Mouse (Mus musculus) adrenal gland, adult 8-10 months (tissue): ENCODE data around the gene Flii. TPM values are rescaled to one million over a fixed set of nuclear protein-coding genes. Genes with fewer than 3 reads are reported as not detected.

Experiments
- DNase-seq: peaks from one replicate; pipeline ENCODE4 v3.0.0; 2022
- total RNA-seq, 4 experiments: library from RNA; stranded (reverse); gene quantifications; 2 replicates each; pipeline ENCODE4 v1.2.4; 2022

Flii gene
- 100 to 1,000 TPM; 162 to 185 (median 177) TPM for total RNA-seq

DNA sequence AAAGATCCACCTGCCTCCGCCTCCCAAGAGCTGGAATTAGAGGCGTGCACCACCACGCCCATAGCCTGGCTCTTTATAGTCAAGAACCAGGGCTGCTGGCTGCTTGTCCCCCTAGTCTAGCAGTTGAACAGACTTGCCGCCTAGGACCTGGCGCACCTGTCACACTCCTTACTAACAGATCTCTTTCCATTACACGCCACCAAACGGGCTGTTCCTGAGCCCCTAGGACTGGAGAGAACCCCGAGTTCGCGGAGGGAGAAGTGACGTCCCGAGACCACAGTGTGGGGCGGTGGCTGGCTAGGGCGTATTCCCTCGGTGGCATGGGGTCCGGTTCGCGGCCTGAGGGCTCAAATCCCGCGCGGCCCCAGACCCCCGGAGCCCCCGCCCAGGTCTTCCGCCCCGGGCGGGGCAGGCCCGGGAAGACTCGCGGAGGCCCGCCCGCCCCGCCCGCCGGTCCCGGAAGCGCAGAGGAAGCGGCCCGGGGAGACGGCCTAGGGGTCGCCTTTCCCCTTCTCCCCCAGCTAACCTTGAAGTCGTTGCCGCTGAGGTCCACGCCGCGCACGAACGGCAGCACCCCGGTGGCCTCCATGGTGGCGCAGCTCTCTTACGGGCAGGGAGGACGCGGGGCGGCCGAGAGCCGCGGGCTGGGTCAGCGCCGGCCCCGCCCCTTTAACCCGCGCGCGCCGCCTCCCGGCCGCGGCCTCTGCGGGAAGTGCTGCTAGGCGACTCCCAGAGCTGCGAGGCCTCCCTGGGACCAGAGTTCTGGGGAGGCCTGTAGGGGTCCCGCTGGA is at the start of gene Flii:
Gene Flii, minus strand, starts transcription at position 663 of the 791 bp plus-strand sequence.
- peak; percentile 68 for DNase-seq

DNA sequence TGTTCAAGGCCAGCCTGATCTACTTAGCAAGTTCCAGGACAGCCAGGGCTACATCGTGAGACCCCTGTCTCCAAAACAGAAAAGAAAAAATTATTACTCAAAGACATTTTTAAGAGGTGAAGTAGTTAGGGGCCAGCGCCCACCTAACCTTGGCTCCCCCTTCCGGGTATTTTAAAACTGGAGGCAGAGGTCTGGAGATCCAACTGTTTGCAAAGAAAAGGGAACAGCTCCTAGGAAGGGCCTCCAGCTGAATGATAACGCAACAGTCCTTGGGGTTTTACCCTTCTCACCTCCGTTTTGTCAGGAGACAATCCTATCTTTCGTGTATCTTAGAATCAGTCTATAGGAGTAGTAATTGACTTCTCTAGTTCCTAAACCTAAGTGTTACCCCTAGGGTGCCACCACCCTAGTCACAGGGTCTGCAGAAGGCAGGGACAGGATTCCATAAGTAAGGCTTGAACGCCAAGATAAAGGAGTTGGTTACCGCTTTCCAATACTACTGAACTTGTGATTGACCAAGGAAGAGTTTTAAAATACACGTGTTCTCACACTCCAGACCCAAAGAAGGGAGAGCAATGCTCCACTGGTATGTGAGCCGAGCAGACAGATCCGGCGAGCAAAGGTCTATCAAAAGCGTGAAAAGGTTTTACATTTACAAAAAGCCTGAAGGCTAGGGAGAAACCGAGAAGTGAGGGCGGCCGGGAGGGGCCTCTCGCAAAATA is 49.2 kb upstream of the Flii start:
- DNase-seq, result no peak

- DNase-seq, result no peak
These were observed 48.5 kb upstream of the Flii start for GRCm38 (mm10) chr11:60775578-60775977.

DNA sequence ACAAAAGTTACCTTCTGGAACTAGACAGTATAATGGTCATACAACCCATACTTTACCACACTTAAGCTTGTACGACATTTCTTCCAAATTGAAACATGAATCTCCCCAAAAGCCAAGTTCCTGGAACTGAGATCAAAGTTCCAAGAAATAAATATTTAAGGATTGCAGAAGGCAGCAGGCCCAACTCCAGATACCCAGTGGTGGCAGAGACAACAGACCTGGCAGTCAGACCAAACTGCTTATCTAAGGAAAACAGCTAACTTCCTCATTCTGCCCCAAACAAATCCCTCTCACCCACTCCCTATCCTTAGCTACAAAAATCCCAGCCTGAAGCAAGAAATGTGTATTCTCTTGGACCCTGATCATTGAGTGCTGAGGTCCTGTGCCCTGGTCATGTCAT is 47.8 kb upstream of the Flii start:
- no peak for DNase-seq

GRCm38 (mm10) chr11:60774158-60774689 is 47.2 kb upstream of the Flii start:
- no peak for DNase-seq

- DNase-seq, result no peak
These were observed 45.1 kb upstream of the Flii start for GRCm38 (mm10) chr11:60772161-60772560.

- DNase-seq, result no peak
These were observed 43.7 kb upstream of the Flii start for GRCm38 (mm10) chr11:60770776-60771175.

- no peak for DNase-seq
These were observed 42.3 kb upstream of the Flii start for GRCm38 (mm10) chr11:60769322-60769721.

DNA sequence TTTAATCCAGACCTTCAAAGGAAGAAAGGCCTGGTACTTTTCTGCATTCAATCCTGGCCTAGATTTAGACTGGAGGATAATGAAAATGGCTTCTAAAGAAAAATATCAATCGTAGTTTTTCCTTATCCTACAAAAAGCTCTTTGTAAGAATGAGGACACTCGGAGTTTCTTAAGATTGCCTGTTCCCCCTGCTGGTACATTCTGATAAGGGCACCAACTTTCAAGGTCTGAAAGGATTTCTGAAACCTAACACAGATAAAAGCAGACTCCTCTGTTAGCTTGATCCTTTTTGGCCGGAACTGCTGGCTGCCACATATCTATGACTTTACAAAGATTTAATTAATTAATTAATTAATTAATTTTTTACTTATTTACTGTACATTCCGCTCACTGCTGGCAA is 39.9 kb upstream of the Flii start:
- DNase-seq, result no peak

GRCm38 (mm10) chr11:60761681-60762080 is 34.6 kb upstream of the Flii start:
- no peak for DNase-seq

DNA sequence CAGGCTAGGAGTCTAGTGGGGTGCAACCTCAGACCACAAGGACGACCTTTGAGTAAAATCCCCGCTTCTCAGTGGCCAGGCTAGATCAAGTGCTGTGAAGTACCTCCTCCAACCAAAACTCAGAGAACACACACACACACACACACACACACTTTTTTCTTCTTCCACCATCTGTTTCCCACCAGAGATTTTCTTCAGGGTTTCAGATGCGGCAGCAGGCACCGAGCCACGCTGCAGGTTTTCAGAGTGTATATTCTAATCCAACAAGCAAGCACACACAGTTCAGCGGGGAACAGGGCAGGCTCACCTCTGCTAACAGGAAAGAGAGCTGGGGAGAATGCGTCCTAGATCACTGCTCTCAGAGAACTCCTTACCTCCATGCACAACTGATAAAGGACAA is 28.5 kb upstream of the Flii start:
- DNase-seq, result no peak

DNA sequence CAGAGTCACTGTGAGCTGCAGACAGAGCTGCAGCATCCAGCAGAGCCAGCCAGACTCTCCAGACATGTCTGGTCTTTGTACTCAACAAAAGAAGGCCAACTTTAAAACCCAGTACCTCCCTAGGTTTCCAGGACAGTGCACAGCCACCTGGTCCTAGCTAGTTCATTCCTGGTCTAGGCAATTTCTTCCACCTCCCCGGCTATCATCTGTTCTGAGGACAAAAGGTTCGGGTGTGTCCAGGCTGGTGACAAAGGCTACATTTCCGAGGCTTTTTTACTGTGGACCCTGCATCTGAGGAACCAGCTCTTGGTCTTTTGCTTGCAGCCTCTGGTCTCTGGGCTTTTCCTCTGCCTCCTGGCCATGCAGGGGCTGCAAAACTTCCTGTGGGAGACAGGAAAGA is 13.3 kb upstream of the Flii start:
- DNase-seq, result no peak

DNA sequence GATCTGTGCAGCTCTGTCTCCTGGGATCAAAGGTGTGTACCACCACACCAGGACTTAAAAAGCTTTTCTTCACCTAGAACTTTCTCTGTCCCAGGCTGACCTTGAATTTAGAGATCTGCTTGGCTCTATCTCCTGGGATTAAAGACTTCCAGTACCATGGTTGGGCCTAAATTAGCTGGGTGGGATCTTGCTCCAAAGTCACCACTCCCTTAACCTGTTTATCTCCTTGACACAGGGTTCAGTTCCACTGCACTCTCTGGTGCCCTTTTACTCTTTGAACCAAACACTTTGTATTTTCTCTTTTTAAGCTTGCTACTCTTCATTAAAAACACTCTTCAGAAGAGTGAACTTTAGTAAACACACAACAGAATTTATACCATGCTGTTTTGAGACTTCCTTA is 10.4 kb upstream of the Flii start:
- no peak for DNase-seq

GRCm38 (mm10) chr11:60736491-60736890 is 9.4 kb upstream of the Flii start:
- no peak for DNase-seq

GRCm38 (mm10) chr11:60735191-60735590 is 8.1 kb upstream of the Flii start:
- DNase-seq, result no peak

DNA sequence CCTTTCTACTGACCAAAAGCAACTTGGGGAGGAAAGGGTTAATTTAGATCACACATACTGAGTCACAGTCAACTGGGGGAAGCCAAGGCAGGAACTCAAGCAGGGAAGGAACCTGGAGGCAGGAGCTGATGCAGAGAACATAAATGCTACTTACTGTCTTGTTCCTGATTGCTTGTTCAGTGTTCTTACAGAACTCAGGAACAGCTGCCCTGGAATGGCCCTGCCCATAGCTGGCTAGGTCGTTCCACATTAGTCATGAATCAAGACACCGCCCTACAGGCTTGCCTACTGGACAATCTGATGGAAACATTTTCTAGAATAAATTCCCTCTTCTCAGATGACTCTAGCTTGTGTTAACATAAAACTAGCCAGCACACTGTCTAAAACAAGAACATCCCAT is 7.1 kb upstream of the Flii start:
- DNase-seq, result no peak

DNA sequence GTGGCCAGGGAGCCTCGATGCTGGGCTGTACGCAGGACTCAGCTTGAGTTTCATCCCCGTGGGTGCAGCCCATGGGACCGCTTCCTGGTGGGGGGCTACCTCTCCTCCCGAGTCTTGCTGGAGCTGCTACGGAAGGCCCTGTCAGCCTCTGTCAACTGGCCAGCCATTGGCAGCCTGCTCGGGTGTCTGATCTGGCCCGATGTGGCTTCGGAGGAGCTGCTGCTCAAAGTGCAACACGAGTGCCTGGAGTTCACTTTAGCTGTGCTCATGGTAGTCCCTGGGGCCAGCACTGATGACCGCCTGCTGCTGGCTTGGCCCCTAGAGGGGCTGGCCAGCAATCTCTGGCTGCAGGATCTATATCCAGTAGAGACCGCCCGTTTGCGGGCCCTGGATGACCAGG is 4.2 kb upstream of the Flii start:
- DNase-seq, result no peak

DNA sequence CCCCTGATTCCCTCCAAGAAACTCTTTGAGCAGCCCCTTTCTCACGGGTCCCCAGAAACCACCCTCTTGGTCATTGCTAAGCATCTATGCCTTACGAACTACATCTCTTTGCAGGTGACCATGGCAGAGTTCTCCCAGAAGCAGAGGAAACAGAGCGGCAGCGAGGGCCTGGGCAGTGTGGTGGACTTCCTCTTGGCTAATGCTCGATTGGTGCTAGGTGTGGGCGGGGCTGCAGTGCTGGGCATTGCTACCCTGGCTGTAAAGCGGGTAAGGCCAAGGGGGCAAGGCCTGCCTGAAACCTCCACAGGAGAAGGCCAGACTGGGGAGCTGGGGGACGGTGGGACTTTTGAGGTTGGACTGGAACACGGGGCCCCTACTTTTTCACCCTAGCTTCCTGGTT is 3.1 kb upstream of the Flii start:
- DNase-seq, result no peak

- peak; percentile 75 for DNase-seq
These were observed 2.2 kb upstream of the Flii start for GRCm38 (mm10) chr11:60729217-60729641.

- DNase-seq, result peak; percentile 94
These were observed 1.2 kb upstream of the Flii start, which contains the start of gene Mief2 for GRCm38 (mm10) chr11:60728260-60728761. Gene Mief2 (plus strand): TSS chr11:60728398.

DNA sequence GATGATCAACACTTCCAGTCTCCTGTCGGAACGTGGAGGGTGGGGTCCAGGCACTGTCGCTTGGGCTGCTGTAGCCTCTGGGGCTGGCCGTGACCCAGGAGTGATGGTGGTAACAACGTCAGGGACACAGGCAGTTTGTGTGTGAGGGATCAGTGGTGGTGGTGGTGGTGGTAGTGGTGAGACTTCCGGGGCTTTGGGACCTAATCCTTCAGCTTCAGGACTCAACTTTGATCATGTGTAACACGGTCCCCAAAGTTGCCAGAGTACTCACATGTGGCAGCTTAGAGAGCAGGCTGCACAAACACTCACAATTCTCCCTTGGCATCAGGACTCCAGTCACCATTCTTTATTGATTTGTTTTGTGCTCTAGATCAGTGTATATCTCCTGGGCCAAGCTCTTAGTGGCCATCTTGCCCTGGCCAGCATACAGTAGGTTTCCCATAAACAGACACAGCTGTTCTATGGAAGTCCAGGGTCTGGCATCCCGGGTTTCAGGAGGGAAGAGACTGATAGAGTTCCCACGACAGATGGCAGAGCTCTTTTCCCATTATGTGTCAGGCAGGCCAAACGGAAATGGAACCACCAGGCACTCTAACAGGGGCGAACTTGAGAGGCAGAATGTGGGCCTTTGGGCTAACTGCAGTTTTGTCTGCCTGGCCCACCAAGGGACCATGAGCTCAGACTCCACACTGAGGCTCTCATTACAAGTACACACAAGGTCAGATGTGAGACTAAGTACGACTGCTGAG is 503 bp upstream of the Flii start:
- DNase-seq, result no peak

DNA sequence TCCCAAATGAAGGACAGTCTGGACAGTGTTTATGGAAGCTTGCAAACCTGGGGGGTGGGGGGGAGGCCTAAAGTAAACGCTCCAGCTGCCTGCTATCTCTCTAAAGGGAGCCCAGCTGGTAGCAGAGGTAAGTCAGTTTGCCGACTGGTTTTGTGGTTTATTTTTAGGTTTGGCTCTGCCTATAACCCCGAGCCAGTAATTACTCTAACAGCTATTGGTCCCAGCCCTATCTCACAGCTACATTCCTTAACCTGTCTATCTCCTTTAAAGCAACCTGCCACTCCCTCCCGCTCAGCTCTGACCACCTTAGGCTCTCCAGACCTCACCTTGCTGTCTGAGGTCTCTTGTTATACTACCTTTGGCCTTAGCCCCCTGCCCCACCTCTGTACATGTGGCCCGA is 7.8 kb downstream of the Flii start:
- no peak for DNase-seq

DNA sequence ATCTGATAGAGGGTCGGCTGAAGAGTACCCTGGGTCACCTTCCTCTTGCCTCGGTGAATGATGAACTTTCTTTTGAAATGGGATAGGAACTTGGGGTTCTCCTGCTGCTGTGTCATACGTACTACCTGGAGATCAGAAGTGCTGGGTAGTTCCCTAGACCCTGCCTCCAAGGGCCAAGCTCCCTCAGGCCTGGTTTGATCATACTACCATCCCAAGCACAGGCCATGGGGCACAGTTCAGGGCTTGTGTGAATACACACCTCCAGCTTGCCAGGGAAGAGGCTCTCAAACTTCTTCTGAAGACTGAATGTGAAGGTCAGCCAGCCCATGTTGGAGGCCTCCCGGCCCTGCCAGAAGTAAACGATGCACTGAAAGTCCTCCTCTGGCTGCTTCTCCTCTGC is 11.2 kb downstream of the Flii start:
- DNase-seq, result no peak
